Mouse (Mus musculus) neural tube, embryonic 10.5 days (tissue): Measurements from ENCODE around the gene Atp5k.

Experiments
- DNase-seq: peaks from one replicate; pipeline ENCODE4 v3.0.0-alpha.2; 2017; ENCODE audit warnings: low spot score; ENCODE audit errors: extremely low spot score

Atp5k gene

DNA sequence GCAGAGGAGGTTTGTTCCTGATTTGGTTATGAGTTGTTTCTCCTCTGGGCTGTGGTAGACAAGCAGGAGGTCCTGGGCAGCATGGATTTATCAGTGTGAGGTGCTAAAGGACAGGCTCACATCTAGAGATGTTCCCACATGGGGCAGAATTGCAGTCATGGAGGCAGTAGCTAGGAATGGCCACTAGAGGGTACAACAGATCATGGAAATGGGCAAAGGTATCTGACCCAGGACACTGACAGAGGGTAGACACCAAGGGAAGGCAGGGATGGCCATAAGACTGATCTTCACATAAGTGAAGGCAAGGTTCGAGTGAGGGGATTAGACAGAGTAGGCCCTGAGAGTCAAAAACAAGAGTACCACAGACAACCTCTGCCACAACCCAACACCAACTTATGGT, 7.1 kb downstream of the Atp5k start:
- DNase-seq, result peak; percentile 34

DNA sequence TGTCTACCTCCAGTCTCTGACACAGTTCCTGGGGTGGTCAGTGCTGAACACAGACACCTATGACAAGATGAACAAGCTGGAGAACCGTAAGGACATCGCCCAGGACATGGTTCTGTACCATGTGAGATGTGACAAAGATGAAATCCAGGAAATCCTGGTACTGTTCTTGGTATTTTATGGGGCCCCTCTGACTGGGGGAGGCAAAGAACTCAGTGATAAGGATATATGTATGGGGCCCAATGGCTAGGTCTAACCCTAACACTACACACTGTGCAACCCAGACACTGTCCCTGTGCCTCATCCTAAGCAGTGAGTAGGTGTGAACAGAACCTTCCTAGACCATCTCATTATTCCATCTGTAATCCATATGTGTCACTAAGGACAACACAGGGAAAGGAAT, 10.8 kb downstream of the Atp5k start:
- no peak for DNase-seq

DNA sequence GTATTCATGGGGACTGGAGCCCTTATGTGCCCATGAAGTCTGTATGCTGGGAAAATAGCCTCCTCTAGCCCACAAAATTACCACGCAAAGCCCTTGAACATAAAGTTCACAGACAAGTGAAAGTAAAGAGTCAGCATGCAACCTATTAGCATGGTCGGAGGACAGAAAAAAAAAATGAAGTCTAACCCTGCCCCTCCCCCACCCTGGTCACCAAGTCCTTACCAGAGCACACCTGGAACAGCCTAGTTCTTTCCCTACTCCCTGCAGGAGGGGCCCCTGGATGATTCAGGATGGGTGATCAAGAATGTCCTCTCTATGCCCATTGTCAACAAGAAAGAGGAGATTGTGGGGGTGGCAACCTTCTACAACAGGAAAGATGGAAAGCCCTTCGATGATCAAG, 11.5 kb downstream of the Atp5k start:
- no peak for DNase-seq

DNA sequence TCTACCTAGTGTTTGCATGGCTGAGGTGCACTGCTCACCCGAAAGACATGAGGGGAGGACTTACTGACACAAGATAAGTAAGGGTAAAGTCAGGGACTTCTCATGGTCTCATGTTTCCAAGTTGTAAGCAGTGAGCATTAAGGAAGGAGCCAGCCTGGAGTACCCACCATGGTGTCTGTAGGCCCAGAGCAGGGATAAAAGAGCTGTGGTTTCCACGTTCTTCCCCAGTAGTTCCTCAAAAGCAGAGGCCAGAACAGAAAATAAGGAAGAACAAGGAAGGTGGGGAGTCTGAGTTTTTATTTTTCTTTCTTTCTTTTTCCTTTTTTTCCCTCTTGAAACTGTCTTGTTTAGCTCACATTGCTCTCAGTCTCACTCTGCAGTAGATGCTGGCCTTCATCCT, 19.5 kb downstream of the Atp5k start:
- no peak for DNase-seq

DNA sequence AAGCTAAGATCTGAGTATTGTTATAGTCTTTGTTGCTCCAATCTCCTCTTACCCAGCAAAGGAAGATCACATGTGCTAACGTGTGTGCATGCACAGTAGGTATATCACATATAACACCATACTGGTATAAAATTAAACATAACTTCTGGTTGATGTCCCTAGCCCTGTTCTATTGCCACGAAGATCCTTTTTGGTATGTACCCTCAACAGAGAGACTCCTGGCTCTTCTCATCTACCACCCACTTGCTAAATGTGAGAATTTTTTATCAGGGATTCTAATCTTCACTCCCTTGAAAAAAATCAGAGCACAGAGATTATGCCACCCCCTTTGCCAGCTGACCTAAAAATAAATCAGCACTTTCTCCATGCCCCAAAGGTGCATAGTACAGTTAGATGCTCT, 27.3 kb downstream of the Atp5k start:
- no peak for DNase-seq

DNA sequence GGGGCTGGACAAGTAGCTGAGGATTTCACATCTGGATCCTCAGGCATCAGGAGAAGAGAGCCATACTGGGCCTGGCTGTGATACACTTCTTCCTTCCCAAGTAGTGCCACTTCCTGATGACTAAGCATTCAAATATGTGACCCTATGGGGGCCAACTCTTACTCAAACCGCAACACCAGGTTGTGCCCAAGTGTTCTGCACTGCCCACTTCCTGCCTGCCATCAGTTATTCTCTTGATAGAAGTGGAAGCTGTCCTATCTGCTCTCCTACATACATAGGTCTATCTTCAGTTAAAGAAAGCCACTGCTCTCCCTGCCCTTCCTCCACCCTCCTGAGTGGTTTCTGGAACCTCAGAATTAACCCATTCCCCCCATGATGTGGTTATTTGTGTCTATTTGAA, 28.8 kb downstream of the Atp5k start:
- no peak for DNase-seq

DNA sequence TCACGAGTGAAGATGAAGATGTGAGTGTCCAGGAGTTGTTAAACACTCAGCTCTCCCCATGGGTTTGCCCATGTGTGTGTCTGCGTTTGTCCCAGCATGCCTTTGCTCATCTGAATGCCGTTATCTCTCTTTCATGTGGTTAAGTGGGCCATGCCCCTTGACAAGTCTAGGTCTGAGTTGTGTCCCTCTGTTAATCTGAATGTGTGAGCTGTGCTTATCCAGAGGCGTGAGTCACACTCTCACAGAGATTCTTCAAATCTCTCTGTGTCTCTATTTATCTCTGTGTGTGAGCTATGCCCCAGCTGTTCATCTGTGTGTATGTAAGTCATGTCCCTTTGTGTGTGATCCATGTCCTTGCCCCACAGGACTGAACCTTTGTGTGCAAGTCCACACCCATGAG, 30.8 kb downstream of the Atp5k start:
- DNase-seq, result no peak

DNA sequence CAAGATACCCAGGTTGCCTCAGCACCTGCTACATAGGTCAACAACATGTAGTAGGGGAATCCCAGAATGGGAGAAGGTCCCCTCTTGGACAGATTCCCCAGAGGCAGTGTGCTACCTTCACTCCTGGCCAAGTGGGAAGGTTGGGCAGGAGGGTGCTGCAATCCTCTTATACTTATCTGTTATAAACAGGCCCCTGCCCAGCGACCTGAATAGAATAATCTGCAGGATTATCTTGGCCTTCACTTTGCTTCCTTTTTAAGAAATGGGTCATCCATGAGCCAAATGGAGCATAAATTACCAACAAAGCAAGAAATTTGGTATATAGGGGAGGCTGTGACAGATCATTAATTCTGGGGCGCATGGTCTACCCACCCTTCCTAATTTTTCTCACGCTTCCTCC, 44.5 kb downstream of the Atp5k start:
- DNase-seq, result no peak

DNA sequence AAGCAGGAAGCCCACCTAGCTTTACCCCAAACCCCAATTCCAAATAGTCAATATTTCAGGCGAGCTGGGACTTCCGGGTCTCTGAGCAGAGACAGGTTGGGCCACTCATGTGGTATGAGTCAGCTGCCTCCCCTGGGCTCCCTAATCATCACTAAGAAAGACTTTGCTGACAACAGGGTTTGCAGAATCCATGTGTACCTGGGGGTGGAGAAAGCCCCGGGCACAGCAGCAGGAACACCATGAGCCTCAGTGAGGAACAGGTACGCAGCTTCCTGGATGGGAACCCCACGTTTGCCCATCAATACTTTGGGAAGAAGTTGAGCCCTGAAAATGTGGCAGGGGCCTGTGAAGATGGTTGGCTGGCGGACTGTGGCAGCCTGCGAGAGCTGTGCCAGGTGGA, 46.0 kb downstream of the Atp5k start, which contains the start of gene Pde6b:
Pde6b (plus strand) TSS at position 191 of the 400 bp plus-strand sequence.
- no peak for DNase-seq

DNA sequence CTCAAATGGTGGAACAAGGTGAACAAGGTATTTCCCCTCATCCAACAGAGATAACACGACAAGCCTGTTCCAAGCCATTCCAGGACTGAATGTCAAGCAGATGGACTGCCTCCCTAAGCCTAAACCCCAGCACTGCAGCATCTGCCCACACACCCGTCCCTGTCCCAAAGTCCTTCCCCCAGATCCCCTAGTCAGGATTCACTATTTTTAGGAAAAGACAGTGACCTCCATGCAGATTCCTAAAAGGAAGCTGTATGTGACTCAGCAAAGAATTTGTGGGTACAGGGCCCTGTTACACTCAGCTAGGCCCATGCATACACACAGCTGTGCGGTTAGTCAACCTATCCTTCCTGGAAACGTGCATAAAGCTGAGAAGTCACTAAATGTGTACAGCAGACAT, 47.8 kb downstream of the Atp5k start:
- no peak for DNase-seq

DNA sequence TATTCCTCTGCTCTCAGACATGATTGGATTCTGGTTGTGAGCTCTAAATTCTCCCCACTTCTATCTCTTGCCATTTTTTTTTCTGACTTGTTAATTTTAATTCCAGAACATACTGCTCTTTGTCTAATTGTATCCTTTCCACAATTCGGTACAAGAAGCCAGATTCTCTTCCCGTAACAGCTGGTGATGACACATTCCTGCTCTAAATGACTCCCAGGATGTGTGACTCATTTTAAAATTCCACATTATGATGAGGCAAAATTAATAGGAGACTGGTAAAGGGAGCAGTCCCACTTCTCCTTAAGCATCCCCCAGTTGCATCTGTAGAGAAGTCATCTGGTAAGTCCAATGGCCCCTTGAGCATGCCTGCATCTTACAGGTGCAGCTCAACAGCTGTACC, 48.6 kb downstream of the Atp5k start:
- no peak for DNase-seq
